Mouse (Mus musculus): ENCODE results near the gene Pla2g16. TPM values are rescaled to one million over a fixed set of nuclear protein-coding genes. Genes with fewer than 3 reads are reported as not detected.

Gene Pla2g16
- polyA plus RNA-seq, 1 experiment from 2014 or later, result 19.1 TPM

GRCm38 (mm10) chr19:7633786-7634185, 76.5 kb downstream of the Pla2g16 start:
- no peaks in the 10 kb centered on the region for H3K4me1 ChIP-seq (ENCODE audit: insufficient read depth, low read depth, low read length)
- DNase-seq (ENCODE audit: low spot score) (no peak), ATAC-seq (no peak)
- WGBS, result 48% methylated on average over 1 of the region's 1 CpGs
- no peak overlapping the region for H3K4me2 ChIP-seq (replicated peaks; ENCODE audit: low read depth, low read length)
- no peaks in the 10 kb centered on the region for H3K9me3 ChIP-seq (ENCODE audit: low read length)
- no peak overlapping the region for H3K4me3 ChIP-seq (ENCODE audit: low read depth, low read length)
- no peak overlapping the region for H3K9ac ChIP-seq (replicated peaks; ENCODE audit: low read depth)
- no peaks in the 10 kb centered on the region for H3K36me3 ChIP-seq (ENCODE audit: insufficient read depth, low read length)
- no peaks in the 10 kb centered on the region for H3K27me3 ChIP-seq (replicated peaks; ENCODE audit: insufficient read depth, low read length)
- no peak overlapping the region for H3K27ac ChIP-seq (ENCODE audit: low read length)
- no peak for TF ChIP-seq EP300 (IDR thresholded peaks at IDR 0.05)
- TF ChIP-seq CTCF (IDR thresholded peaks at IDR 0.05), result no peak

Other genes starting within 250 kb of the Pla2g16 start
- gene Mark2, start 215.6 kb upstream of the Pla2g16 start, polyA plus RNA-seq (2015; fragmentation: Nextera tagmentation; extraction: Ambion mirVana), result 29.8 and 35.9 TPM in 2 replicates
- gene Spindoc, start 174.5 kb upstream of the Pla2g16 start, polyA plus RNA-seq (2015; fragmentation: Nextera tagmentation; extraction: Ambion mirVana), result 16.1 and 17.2 TPM in 2 replicates
- gene 2700081O15Rik, start 139.8 kb upstream of the Pla2g16 start, polyA plus RNA-seq (2015; fragmentation: Nextera tagmentation; extraction: Ambion mirVana), result 4.4 and 5.0 TPM in 2 replicates
- 122 and 132 TPM in 2 replicates for gene Rtn3, start 74.2 kb upstream of the Pla2g16 start, polyA plus RNA-seq (2015; fragmentation: Nextera tagmentation; extraction: Ambion mirVana)
- 20.0 and 21.6 TPM in 2 replicates for gene Atl3, start 63.4 kb upstream of the Pla2g16 start, polyA plus RNA-seq (2015; fragmentation: Nextera tagmentation; extraction: Ambion mirVana)
- gene Lgals12, start 49.7 kb downstream of the Pla2g16 start, polyA plus RNA-seq (2015; fragmentation: Nextera tagmentation; extraction: Ambion mirVana), result 0.36 and 0.54 TPM in 2 replicates
- 0.18 TPM in 1 of 2 replicates, not detected in the other for gene Hrasls5, start 55.1 kb downstream of the Pla2g16 start, polyA plus RNA-seq (2015; fragmentation: Nextera tagmentation; extraction: Ambion mirVana)
- 6.8 and 6.9 TPM in 2 replicates for gene Slc22a19, start 153.9 kb downstream of the Pla2g16 start, polyA plus RNA-seq (2015; fragmentation: Nextera tagmentation; extraction: Ambion mirVana)
- gene Slc22a26, start 245.2 kb downstream of the Pla2g16 start, polyA plus RNA-seq (2015; fragmentation: Nextera tagmentation; extraction: Ambion mirVana), result not detected in 2 replicates

Measured in lung, postnatal 0 days (tissue).